Mouse (Mus musculus) left cerebral cortex, postnatal 4 days (tissue): Measurements from ENCODE around the gene Gls. TPM values are rescaled to one million over a fixed set of nuclear protein-coding genes. Genes with fewer than 3 reads are reported as not detected.

Source experiments
- DNase-seq: peaks from one replicate; pipeline ENCODE4 v3.0.0-alpha.2; 2022
- intact Hi-C: fragments of 180-260 bp; cut with DNase I; formaldehyde crosslinking; loops from one replicate; pipeline ENCODE4 v1.15.1; 2025
- total RNA-seq, 2 experiments: library from RNA; stranded (reverse); gene quantifications; 2 replicates each; pipeline ENCODE4 v1.2.3; 2021

The Gls gene
- total RNA-seq, 2 experiments from 2014 or later, result 264 to 265 TPM

DNA sequence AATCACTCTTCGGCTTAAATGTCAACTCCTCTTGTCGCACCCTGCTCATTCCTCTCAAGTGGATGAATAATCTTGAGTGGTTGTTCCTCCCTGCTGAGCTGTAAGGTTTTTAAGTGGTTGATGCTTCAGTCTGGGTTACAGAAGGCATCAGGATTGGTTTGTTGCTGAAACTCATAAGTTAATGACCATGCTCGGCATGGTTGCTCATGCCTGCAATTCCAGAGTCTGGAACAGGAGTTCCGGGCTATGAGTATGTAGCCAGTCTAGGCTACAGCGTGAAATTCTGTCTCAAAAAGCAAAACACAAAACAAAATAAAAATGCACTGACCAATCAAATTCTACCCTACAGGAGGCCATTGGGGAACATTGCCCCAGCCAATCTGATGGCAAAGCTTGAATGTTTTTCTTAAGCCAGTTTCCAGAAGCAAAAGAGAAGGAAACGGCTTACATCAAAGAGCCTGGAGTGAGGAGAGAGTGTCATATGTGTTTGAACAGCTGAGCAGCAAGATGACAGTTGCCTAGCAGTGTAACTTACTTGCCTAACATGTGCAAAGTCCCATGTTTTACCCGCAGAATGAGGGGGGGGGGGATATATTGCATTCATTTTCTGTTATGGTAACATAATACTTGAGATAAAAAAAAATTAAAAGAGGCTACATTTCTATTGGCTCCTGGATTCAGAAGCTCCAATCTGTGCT, 18.2 kb upstream of the Gls start:
- intact Hi-C loops, result no loop called here
- DNase-seq, result no peak

DNA sequence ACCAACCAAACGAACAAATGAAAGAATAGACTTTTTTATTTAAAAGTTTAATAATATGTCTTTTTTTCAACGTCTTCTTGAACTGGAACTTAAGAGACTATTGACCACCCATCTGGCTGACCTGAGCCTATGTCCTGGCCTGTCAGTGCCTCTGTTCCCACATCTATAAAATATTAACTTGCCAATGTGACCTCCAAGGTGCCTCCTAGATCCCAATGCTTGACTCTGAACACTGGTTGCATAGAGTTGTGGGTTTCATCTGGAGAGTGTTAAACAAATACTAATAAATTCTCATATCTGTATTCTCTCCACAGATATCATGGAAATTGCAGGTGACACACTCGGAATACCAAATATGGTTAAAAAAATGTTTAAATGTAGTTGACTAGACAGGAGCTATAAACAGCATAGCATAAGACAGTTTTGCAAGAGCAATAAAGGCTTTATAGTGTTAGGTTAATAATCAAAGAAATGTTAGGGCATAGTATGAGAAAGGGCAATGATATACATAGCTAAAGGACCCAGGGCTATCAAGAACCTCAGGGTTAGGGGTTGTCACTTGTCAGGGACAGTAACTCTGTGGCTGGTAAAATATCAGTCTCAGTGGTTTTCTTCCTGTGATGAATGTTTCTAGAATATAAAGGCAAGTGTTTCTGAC, 16.0 kb upstream of the Gls start:
- no peak for DNase-seq
- intact Hi-C loops, result no loop called here

GRCm38 (mm10) chr1:52242270-52242669, 9.2 kb upstream of the Gls start:
- DNase-seq, result no peak
- intact Hi-C loops, result no loop called here

- intact Hi-C loops, result no loop called here
- DNase-seq, result no peak
Observed at GRCm38 (mm10) chr1:52232766-52233140, 279 bp downstream of the Gls start.

GRCm38 (mm10) chr1:52231939-52232765, 880 bp downstream of the Gls start:
- intact Hi-C loops, result no loop called here
- DNase-seq, result peak; percentile 67

DNA sequence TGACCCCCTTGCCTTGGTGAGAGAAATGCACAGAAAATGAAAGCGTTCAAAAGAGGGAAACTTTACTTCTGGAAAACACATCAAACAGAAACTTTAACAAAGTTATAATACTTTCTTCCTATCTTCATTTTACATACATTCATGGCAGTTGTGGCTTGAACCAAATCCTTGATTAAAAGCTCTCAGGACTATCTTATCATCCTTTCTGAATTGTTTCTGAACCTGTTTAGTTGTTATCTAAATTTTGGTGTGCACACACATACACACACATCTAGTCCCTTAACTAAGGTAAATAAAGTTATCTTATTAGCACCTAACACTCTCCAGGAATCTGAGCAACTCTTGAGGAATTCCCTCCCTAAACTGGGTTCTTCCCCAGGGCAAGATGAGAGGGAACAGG, 2.6 kb downstream of the Gls start:
- DNase-seq, result no peak
- intact Hi-C loops, result no loop called here

GRCm38 (mm10) chr1:52228178-52228577, 4.9 kb downstream of the Gls start:
- intact Hi-C loops, result no loop called here

GRCm38 (mm10) chr1:52226416-52226815, 6.6 kb downstream of the Gls start:
- DNase-seq, result no peak
- intact Hi-C loops, result no loop called here

More at GRCm38 (mm10) chr1:52228178-52228577, 4.9 kb downstream of the Gls start:
- no peak for DNase-seq

DNA sequence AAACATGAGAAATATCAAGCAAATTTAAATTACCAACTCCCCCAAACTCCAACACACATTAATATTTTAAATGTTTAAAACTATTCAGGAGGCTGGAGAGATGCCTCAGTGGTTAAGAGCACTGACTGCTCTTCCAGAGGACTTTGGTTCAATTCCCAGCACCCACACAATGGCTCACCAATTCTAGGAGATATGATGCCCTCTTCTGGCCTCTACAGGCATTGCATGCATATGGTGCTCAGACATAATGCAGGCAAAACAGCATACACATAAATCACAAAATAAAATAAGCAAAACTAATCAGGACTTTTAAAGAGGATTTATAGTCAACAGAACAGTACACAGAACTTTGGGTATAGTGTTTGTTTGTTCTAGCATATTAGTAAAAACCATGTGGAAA, 16.3 kb downstream of the Gls start:
- intact Hi-C loops, result no loop called here

DNA sequence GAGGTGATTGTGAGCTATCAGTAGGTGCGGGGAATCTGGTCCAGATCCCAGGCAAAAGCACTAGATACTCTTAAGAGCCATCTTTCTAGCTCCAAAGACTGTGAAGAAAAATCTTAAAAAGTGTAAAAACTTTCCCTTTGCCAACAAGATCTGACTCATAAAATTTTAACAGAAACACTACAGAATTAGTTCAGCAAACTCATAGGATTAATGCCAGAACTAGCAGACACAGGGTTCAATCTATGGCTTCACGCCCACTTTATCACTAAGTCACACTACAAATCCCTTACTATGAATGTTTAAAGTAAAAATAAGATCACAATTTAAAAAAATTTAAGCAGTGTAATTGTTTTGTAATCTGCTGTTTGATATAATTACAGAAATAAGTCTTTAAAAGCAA, 50.0 kb downstream of the Gls start:
- intact Hi-C loops, result no loop called here
- DNase-seq, result no peak

More for the DNA sequence above, 16.3 kb downstream of the Gls start:
- DNase-seq, result no peak

DNA sequence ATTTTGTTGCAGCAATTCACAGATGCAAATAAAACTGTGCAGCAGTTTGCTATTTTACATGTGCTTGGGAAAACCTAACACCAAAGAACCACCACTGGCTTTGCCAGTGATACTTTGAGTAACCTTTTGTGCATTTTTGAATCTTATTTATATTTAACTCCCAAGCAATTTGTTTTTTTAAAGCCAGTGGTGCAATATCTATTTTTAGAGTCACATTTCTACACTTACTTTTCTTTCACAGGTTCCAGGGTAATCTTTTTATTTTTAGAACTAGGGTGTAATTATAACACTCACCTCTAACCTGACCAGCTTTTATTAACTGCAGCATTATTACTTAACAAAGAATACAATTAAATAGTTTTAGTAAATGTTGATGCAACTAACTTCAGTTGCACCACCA, 51.0 kb downstream of the Gls start:
- no peak for DNase-seq
- intact Hi-C loops, result no loop called here

DNA sequence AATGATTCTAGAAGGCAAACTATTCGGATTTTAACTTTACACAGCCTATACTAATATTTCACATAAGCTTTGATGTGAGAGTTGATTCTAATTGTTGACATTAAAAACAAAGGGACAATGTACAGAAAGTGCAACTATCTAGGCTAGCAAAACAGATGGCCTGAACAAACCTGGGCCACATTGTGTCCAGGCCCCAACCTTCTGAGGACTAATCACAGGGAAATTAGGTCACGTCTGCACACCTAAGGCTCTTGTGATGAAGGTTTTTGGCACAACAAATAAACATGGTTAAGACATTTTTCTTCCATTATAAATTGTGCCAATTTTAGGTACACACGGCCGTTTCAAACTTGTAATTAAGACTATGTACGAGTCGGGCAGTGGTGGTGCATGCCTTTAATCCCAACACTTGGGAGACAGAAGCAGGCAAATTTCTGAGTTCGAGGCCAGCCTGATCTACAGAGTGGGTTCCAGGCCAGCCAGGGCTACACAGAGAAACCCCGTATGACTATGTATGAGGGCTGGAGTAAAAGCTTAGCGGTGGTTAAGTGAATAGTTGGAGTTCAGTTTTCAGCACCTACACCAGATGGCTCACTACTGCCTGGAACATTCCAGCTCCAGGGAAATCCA, 53.0 kb downstream of the Gls start:
- intact Hi-C loops, result no loop called here
- DNase-seq, result no peak

GRCm38 (mm10) chr1:52176999-52177398, 56.0 kb downstream of the Gls start:
- no peak for DNase-seq
- intact Hi-C loops, result no loop called here

- intact Hi-C loops, result no loop called here
- DNase-seq, result no peak
Observed at GRCm38 (mm10) chr1:52175983-52176382, 57.0 kb downstream of the Gls start.

DNA sequence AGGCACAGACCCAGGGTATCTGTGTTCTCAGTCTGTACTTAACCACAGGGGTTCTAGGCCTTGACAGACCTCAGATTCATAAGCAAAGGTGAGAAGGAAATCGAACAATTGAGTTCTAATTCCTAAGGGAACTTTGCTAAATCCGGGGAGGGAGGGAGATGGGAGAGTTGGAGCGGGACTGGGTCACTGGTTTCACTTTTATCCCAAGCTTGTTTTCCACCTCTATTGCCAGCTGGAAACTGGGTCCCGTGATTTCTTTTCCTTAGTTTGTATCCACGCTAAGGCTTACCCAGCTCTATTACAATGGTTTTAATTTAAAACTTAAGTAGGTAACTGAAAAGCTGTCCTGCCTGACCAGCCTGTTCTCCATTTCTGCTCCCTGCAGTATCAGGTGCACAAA, 57.7 kb downstream of the Gls start:
- intact Hi-C loops, result no loop called here
- DNase-seq, result no peak

DNA sequence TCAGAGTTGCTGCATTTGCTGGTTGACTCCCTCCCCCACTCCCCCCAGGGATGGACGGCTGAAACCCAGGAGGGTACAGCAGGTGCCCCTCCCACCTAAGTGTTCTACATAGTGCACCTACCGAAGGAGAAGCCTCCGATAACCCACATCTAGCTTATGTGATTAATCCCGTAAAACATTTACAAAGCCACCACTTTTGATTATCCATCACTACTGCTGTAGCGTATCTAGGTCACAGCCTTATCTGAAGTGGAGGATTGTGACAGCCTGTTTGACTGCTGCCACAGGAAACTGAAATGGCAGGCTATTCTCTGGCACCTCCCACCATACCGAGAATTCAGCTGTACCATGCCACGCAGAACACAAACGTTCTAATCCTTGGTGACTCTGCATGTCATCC, 61.8 kb downstream of the Gls start:
- intact Hi-C loops, result no loop called here
- no peak for DNase-seq

DNA sequence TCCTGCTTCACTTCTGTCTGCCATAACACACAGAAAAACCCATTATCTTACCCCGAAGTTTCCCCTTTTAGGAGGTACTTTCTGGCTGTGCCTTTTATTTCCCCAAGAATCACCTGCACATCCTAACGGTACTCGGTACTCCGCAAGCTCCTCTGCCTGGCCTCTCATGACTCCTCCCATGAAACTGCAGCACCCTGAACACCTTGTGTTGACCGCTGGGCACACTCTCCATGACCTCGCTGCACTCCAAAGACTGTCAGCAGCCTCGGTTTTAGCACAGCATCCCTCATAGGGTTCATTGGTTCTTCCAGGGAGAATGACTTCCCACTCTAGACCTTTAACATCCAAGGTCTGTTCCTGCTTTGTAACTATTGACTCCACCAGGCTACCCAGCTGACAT, 62.3 kb downstream of the Gls start:
- no peak for DNase-seq
- intact Hi-C loops, result no loop called here

- DNase-seq, result peak; percentile 28
- intact Hi-C loops, result no loop called here
Observed at GRCm38 (mm10) chr1:52170057-52170456, 63.0 kb downstream of the Gls start.

- intact Hi-C loops, result no loop called here
- peak; percentile 27 for DNase-seq
Observed at GRCm38 (mm10) chr1:52166652-52167220, 66.3 kb downstream of the Gls start.

GRCm38 (mm10) chr1:52163707-52164457, 69.2 kb downstream of the Gls start:
- intact Hi-C loops, result no loop called here
- no peak for DNase-seq
